Mouse (Mus musculus): Measurements from ENCODE around the gene Dnase1l2. TPM values are rescaled to one million over a fixed set of nuclear protein-coding genes. Genes with fewer than 3 reads are reported as not detected.

Gene Dnase1l2
- total RNA-seq (2023): 1 to 10 TPM; 6.0 to 6.6 TPM

GRCm38 (mm10) chr17:24442632-24443155 is at the start of gene Dnase1l2:
Gene Dnase1l2 (minus strand): TSS chr17:24443105.

GRCm38 (mm10) chr17:24488186-24488661 is 45.3 kb upstream of the Dnase1l2 start, which contains the start of gene Caskin1:
Gene Caskin1 (plus strand): TSS chr17:24488601.

DNA sequence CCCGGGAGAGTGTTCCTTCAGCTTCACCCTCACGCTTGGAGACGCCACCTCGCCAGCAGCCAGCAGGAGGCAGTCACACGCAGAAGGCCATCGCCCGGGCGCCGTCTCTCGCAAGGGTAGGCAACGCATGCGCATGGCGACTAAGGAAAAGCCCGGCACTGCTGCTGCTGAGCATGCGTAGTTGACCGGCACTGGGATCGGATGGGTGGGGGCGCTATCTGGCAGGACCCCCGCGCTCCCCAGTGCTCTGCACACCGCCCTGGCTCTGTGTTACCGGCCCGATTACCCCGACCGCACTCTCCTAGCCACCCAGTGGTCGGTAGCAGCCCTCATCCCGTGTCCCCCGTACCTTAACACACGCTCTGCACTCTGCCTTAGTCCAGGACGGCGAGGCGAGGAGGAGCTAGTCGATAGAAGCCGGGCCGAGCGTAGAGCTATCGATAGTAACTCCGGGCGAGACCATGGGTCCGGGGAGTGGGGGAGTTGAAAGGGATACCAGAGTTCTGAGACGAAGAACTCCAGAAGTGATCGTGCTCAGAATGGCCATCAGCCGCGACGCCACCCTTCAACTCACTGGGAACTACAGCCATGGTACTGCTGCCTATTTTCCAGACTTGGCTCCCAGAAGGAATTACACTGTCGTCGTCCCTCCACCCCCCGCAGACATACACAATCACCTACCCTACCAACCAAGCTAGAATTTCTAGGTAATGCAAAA is 35.9 kb upstream of the Dnase1l2 start, which contains the start of gene Mlst8:
Gene Mlst8, minus strand, starts transcription at position 416 of the 718 bp plus-strand sequence.

GRCm38 (mm10) chr17:24473612-24474275 is 30.8 kb upstream of the Dnase1l2 start, which contains the start of gene Bricd5:
Gene Bricd5 (plus strand): TSS chr17:24473884.

GRCm38 (mm10) chr17:24469910-24470602 is 27.2 kb upstream of the Dnase1l2 start, which contains the start of the genes E4f1 and Pgp:
Gene E4f1 (minus strand): TSS chr17:24470313.
Gene Pgp (plus strand): TSS chr17:24470392.

GRCm38 (mm10) chr17:24426471-24427169 is 16.3 kb downstream of the Dnase1l2 start, which contains the start of gene Eci1:
Gene Eci1 (plus strand): TSS chr17:24426641.

DNA sequence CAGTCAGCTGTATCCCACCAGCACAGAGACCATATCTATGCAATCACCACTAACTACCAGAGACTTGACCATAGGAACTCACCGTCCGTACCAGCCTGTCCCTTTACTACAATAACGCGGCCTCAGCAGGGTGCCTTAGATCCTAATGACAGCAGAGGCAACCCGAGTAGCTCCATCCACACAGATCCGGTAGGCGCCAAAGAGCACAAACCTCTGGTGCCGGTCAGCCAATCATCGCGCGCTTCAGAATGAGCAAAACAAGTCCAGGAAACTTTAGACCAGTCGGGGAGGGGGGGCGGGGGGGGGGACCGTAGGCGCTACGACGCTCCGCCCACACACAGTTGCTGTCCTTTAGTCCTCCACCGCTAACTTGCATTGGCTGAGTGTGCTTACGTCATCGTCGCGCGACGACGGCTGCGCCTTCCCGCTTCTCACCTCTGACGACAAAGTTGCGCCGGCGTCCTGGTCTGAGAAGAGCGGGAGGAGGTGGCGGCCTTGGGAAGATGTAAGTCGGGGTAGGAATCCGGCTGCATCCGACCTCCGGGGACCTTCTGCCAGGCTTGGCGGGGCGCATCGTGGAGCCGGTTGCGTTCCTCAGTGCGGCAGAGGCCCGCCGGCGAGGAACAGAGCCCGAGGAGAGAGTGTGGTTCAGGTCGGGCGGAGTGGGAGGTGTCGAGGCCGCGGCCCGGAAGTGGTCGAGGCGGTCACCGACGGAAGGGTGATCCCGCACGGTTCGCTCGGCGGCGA is 28.5 kb downstream of the Dnase1l2 start, which contains the start of gene Rnps1:
Gene Rnps1, plus strand, starts transcription at position 336 of the 747 bp plus-strand sequence.

Other genes with a start within 250 kb of the Dnase1l2 start
- gene Tbc1d24, start 237.5 kb downstream of the Dnase1l2 start, total RNA-seq (2023): 1 to 10 TPM; 1.3 to 1.6 TPM
- gene Ntn3, start 233.6 kb downstream of the Dnase1l2 start, total RNA-seq (2023): under 1 TPM; 0.12 to 0.46 TPM
- 10 to 100 TPM; 11.2 to 13.8 TPM for gene Tedc2, start 222.3 kb downstream of the Dnase1l2 start, total RNA-seq (2023)
- gene Ccnf, start 191.6 kb downstream of the Dnase1l2 start, total RNA-seq (2023): 1 to 10 TPM; 8.0 to 8.6 TPM
- gene Abca17, start 92.0 kb downstream of the Dnase1l2 start, total RNA-seq (2023): under 1 TPM in 1 of 2 experiments, not detected in 1; 0.42 TPM
- 10 to 100 TPM; 64.0 to 67.1 TPM for gene Abca3, start 91.2 kb downstream of the Dnase1l2 start, total RNA-seq (2023)
- gene Rnps1, start 28.5 kb downstream of the Dnase1l2 start, total RNA-seq (2023): 100 to 1,000 TPM; 146 to 147 TPM
- gene Eci1, start 16.5 kb downstream of the Dnase1l2 start, total RNA-seq (2023): 10 to 100 TPM; 31.8 to 32.7 TPM
- gene E4f1, start 27.2 kb upstream of the Dnase1l2 start, total RNA-seq (2023): 10 to 100 TPM; 68.6 to 72.5 TPM
- 10 to 100 TPM; 22.1 to 22.6 TPM for gene Pgp, start 27.3 kb upstream of the Dnase1l2 start, total RNA-seq (2023)
- gene Bricd5, start 30.8 kb upstream of the Dnase1l2 start, total RNA-seq (2023): 1 to 10 TPM in 1 of 2 experiments, under 1 TPM in 1; 0.96 to 2.7 TPM
- gene Mlst8, start 36.0 kb upstream of the Dnase1l2 start, total RNA-seq (2023): 10 to 100 TPM; 24.9 to 30.6 TPM
- gene Caskin1, start 45.5 kb upstream of the Dnase1l2 start, total RNA-seq (2023): not detected
- gene Traf7, start 84.8 kb upstream of the Dnase1l2 start, total RNA-seq (2023): 100 to 1,000 TPM; 202 to 220 TPM
- 1 to 10 TPM; 1.1 to 1.5 TPM for gene Rab26, start 91.1 kb upstream of the Dnase1l2 start, total RNA-seq (2023)
- gene Pkd1, start 106.7 kb upstream of the Dnase1l2 start, total RNA-seq (2023): 10 to 100 TPM; 75.3 to 80.9 TPM
- 100 to 1,000 TPM in 1 of 2 experiments, 10 to 100 TPM in 1; 97.7 to 108 TPM for gene Tsc2, start 189.5 kb upstream of the Dnase1l2 start, total RNA-seq (2023)
- 1 to 10 TPM; 4.1 to 7.8 TPM for gene Nthl1, start 189.6 kb upstream of the Dnase1l2 start, total RNA-seq (2023)
- under 1 TPM in 1 of 2 experiments, not detected in 1; 0.30 TPM for gene Slc9a3r2, start 207.2 kb upstream of the Dnase1l2 start, total RNA-seq (2023)
- gene Npw, start 215.4 kb upstream of the Dnase1l2 start, total RNA-seq (2023): not detected
- 10 to 100 TPM; 60.3 to 60.7 TPM for gene Zfp598, start 226.6 kb upstream of the Dnase1l2 start, total RNA-seq (2023)
- gene Syngr3, start 246.8 kb upstream of the Dnase1l2 start, total RNA-seq (2023): under 1 TPM in 1 of 2 experiments, not detected in 1; 0.50 TPM